Mouse (Mus musculus): ENCODE measurements at regions not wholly inside any gene's neighbourhood (a gene's known extent, or its start where the extent isn't known, plus 50 kb on each side); places are given as distances from the start of the nearest gene placed in this dataset.

DNA sequence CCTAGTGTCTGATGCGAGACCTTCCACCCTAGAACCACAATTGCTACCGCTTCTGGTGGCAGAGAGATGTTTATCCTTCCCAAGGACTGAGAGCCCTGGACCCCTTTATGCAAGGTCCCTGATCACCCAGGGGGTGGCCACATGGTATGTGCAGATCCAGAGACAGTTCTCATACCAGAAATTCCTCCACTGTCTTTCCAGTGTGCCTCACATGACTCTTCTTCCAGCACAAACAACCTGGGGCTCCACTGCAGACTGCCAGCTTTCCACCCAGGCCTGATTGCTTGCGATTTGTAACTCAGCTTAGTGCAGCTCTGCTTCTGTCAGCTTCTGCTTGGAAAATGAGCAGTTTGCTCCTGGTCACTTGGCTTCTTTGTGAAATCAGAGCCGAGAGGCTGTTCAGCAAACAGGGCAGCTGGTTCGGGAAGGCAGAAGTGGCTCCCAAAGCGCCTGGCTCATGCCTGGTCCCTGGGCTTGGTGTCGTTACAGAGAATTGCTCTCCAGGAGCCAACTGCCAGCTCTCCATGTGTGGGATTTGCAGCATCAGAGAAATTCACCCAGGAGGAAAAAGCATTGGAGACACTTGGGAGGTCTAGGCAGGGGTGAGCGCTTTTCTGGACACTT lies 174.9 kb upstream of the Lef1 start:
- H3K36me3 ChIP-seq = no peaks in the 10 kb centered on the region
- ATAC-seq (ENCODE audit: insufficient number of reproducible peaks, insufficient read depth, low FRiP score, low TSS enrichment) = no peak
- peak overlapping the region; percentile 48; the same call in 1 of the 2 replicates for H3K27ac ChIP-seq
- WGBS = 51% methylated on average over 8 of the region's 8 CpGs
- H3K4me3 ChIP-seq = no peak overlapping the region
- no peak overlapping the region for H3K9ac ChIP-seq
- no peak overlapping the region for H3K4me2 ChIP-seq (replicated peaks)
- no peaks in the 10 kb centered on the region for H3K9me3 ChIP-seq
- H3K27me3 ChIP-seq = no peaks in the 10 kb centered on the region
- H3K4me1 ChIP-seq = peaks cover 13% of the 10 kb centered on the region

DNA sequence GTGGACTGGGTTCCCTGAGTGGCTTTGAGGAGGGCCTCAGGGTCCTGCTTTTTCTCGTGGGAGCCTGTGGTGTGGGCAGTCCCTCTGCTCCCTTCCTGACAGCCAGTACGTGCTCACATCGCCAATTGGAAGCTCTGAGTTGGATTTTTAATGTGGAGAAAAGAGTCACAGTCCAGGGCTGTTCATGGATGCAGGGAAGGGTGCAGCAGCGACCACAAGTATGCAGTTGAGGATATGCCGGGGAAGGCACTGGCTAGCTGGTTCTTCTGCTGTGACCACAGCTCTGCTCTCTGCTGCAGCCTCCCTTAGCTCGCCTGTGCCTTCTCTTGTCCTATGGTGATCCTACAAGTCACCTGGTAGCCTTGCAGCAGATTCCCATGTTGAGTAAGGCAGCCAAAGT lies 177.5 kb upstream of the Lef1 start:
- H3K27ac ChIP-seq = no peak overlapping the region
- WGBS = 71% methylated on average over 6 of the region's 6 CpGs
- peaks cover 13% of the 10 kb centered on the region for H3K4me1 ChIP-seq

GRCm38 (mm10) chr3:130932226-130932625 lies 178.0 kb upstream of the Lef1 start:
- Histone ChIP-seq H3K4me3 (no peak overlapping the region), H3K4me1 (peaks cover 13% of the 10 kb centered on the region), H3K36me3 (no peaks in the 10 kb centered on the region), H3K9me3 (no peaks in the 10 kb centered on the region), H3K4me2 (replicated peaks) (no peak overlapping the region), H3K27ac (no peak overlapping the region), H3K9ac (no peak overlapping the region), H3K27me3 (no peaks in the 10 kb centered on the region)
- ATAC-seq (ENCODE audit: insufficient number of reproducible peaks, insufficient read depth, low FRiP score, low TSS enrichment) = no peak
- WGBS = 79% methylated on average over 5 of the region's 5 CpGs

More for the DNA sequence above, 177.5 kb upstream of the Lef1 start:
- no peaks in the 10 kb centered on the region for H3K27me3 ChIP-seq
- no peaks in the 10 kb centered on the region for H3K9me3 ChIP-seq
- no peak overlapping the region for H3K4me3 ChIP-seq
- no peaks in the 10 kb centered on the region for H3K36me3 ChIP-seq
- no peak overlapping the region for H3K9ac ChIP-seq
- no peak overlapping the region for H3K4me2 ChIP-seq (replicated peaks)
- ATAC-seq (ENCODE audit: insufficient number of reproducible peaks, insufficient read depth, low FRiP score, low TSS enrichment) = no peak

DNA sequence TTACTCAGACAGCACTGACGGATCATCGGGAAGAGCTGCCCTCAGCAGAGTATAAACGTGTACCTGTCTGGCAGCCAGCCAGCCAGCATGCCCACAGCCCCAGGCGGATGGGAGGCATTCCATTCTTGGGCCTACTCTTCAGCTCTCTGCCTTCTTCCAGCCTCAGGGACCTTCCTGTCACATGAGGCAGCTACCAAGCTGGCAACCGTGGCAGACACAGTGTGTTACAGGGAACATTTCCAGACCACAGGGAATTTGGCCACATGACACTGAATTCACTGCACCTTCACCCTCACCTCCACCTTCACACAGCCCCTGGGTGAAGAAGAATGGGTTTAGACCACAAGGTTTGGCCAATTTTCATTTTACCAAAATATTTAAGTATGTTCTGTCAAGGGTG lies 185.3 kb upstream of the Lef1 start:
- Histone ChIP-seq H3K36me3 (no peaks in the 10 kb centered on the region), H3K27ac (no peak overlapping the region), H3K27me3 (no peaks in the 10 kb centered on the region), H3K9ac (no peak overlapping the region), H3K4me1 (peaks cover 14% of the 10 kb centered on the region; the same call in 1 of the 2 replicates), H3K4me3 (no peak overlapping the region), H3K4me2 (replicated peaks) (no peak overlapping the region), H3K9me3 (no peaks in the 10 kb centered on the region)
- no peak for ATAC-seq (ENCODE audit: insufficient number of reproducible peaks, insufficient read depth, low FRiP score, low TSS enrichment)
- 57% methylated on average over 5 of the region's 5 CpGs for WGBS

DNA sequence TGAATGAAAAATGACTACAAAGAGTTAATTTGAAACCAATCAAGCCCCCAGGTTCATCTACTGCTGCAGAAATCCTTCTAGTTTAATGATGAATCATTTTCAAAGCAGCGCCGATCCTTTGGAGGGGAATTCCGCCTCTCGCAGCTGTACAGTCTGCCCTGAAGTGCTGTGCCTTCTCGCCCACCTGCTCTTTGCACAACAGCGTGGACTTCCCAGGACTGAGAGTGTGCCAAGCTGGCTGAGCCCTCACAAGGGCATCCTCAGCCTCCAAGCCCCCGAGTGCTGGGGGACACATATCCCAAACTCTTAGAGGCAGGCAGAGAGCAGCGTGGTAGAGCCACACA lies 186.7 kb upstream of the Lef1 start:
- Histone ChIP-seq H3K4me2 (replicated peaks) (peak overlapping the region; percentile 43), H3K27me3 (no peaks in the 10 kb centered on the region), H3K36me3 (no peaks in the 10 kb centered on the region), H3K4me1 (peaks cover 14% of the 10 kb centered on the region; the same call in 1 of the 2 replicates), H3K9me3 (no peaks in the 10 kb centered on the region), H3K4me3 (0 out of 2 replicates have a peak overlapping the region, but pooled peaks have one; percentile 12), H3K27ac (peak overlapping the region; percentile 73), H3K9ac (no peak overlapping the region)
- WGBS = 25% methylated on average over 8 of the region's 8 CpGs
- 0 out of 2 replicates have a peak, but pooled peaks have one; percentile 52 for ATAC-seq (ENCODE audit: insufficient number of reproducible peaks, insufficient read depth, low FRiP score, low TSS enrichment)

- Histone ChIP-seq H3K27me3 (no peaks in the 10 kb centered on the region), H3K9me3 (no peaks in the 10 kb centered on the region), H3K4me1 (peaks cover 14% of the 10 kb centered on the region; the same call in 1 of the 2 replicates), H3K4me3 (peak overlapping the region; percentile 12; the same call in 1 of the 2 replicates), H3K9ac (no peak overlapping the region), H3K36me3 (no peaks in the 10 kb centered on the region), H3K4me2 (replicated peaks) (peak overlapping the region; percentile 43), H3K27ac (peak overlapping the region; percentile 67)
- 10% methylated on average over 23 of the region's 23 CpGs for WGBS
- peak; percentile 67; the same call in 1 of the 2 replicates for ATAC-seq (ENCODE audit: insufficient number of reproducible peaks, insufficient read depth, low FRiP score, low TSS enrichment)
Measured at GRCm38 (mm10) chr3:130922812-130923614, 187.3 kb upstream of the Lef1 start.

DNA sequence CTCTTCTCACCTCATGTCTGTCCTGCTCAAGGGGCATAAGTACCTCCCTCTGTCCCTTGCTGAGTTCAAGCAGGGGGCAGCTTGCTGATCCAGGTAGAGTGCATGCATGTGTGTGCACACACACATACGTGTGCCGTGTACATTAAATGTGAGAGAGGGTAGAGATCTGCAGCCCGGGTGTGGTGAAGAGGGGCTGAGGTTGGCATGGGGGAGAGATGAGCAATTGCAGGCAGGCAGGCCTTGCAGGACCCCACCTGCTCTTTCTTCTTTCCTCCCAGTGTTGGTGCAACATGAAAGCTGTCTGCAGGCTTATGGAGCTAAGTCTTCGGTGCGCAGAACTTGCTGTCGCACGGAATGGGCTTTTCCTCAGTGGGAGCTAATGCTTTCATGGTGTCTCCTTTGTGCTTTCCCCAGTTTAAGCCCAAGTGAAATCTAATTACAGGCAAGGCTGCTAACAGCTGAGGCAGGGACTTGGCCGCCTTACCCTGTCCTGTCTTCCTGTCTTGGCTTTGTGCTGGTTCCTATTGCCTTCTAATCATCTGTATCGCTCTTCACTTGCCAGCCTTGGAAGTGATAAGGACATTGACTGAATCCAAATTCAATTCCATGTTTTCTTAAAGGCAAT lies 188.5 kb upstream of the Lef1 start:
- Histone ChIP-seq H3K4me3 (no peak overlapping the region), H3K4me1 (peaks cover 14% of the 10 kb centered on the region; the same call in 1 of the 2 replicates), H3K36me3 (no peaks in the 10 kb centered on the region), H3K9me3 (no peaks in the 10 kb centered on the region), H3K9ac (no peak overlapping the region), H3K27me3 (no peaks in the 10 kb centered on the region), H3K27ac (no peak overlapping the region), H3K4me2 (replicated peaks) (no peak overlapping the region)
- WGBS = 75% methylated on average over 9 of the region's 9 CpGs
- no peak for ATAC-seq (ENCODE audit: insufficient number of reproducible peaks, insufficient read depth, low FRiP score, low TSS enrichment)

DNA sequence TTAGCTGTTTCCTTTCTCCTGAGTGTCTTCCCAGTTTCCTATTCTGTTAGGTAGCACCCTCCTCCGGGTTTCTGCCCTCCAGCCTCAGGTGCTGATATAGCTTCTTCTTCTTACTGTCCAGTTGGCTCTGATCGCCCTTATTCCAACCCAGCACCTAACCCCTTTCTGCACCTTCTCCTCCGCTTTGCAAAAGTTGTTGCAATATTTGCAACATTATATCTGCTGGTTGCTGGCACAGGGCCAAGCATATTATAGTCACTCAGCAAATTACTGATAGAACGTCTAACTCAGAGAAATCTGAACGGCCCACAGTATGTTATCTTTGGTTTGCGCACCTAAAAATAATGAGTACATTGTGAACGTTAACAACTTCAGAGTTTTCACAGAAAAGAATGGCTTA lies 183.6 kb upstream of the Rpl34 start:
- no peaks in the 10 kb centered on the region for H3K36me3 ChIP-seq
- no peak overlapping the region for H3K4me3 ChIP-seq
- ATAC-seq (ENCODE audit: insufficient number of reproducible peaks, insufficient read depth, low FRiP score, low TSS enrichment) = no peak
- H3K27ac ChIP-seq = no peak overlapping the region
- 0 out of 2 replicates have a peak, but pooled peaks cover 5% of the 10 kb centered on the region for H3K4me1 ChIP-seq
- no peaks in the 10 kb centered on the region for H3K27me3 ChIP-seq
- no peaks in the 10 kb centered on the region for H3K9me3 ChIP-seq
- H3K9ac ChIP-seq = no peak overlapping the region
- WGBS = 73% methylated on average over 7 of the region's 7 CpGs
- no peak overlapping the region for H3K4me2 ChIP-seq (replicated peaks)

- H3K27ac ChIP-seq = no peak overlapping the region
- H3K36me3 ChIP-seq = no peaks in the 10 kb centered on the region
- no peaks in the 10 kb centered on the region for H3K27me3 ChIP-seq
- H3K9ac ChIP-seq = no peak overlapping the region
- H3K4me3 ChIP-seq = no peak overlapping the region
- H3K9me3 ChIP-seq = no peaks in the 10 kb centered on the region
- WGBS = 65% methylated on average over 8 of the region's 8 CpGs
- no peak for ATAC-seq (ENCODE audit: insufficient number of reproducible peaks, insufficient read depth, low FRiP score, low TSS enrichment)
- H3K4me2 ChIP-seq (replicated peaks) = no peak overlapping the region
- H3K4me1 ChIP-seq = peaks cover 31% of the 10 kb centered on the region
Measured at GRCm38 (mm10) chr3:130905101-130905500, 174.9 kb upstream of the Rpl34 start.

DNA sequence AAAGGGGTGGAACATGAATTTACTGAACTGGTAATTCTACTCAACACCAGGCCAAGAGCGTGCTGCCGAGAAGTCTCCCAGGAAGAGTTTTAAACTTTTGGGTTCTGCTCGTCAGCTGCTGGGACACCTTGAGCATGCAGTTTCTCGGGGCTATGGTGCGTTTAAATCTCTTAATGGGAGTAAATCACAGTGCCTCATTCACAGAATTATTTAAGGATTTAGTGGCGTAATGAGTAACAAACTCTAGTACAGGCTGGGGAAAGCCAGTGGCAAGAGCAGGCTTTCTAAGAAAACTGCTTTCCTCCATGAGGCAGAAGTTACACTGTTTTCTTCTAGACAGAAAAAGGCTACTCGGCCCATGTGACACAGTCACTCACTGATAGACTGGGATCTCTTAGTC lies 173.1 kb upstream of the Rpl34 start:
- Histone ChIP-seq H3K9me3 (no peaks in the 10 kb centered on the region), H3K9ac (no peak overlapping the region), H3K4me1 (peaks cover 37% of the 10 kb centered on the region), H3K4me3 (no peak overlapping the region), H3K36me3 (no peaks in the 10 kb centered on the region), H3K27me3 (no peaks in the 10 kb centered on the region), H3K4me2 (replicated peaks) (no peak overlapping the region), H3K27ac (no peak overlapping the region)
- WGBS = 76% methylated on average over 7 of the region's 7 CpGs
- no peak for ATAC-seq (ENCODE audit: insufficient number of reproducible peaks, insufficient read depth, low FRiP score, low TSS enrichment)

GRCm38 (mm10) chr3:130902376-130902775 lies 172.2 kb upstream of the Rpl34 start:
- H3K27me3 ChIP-seq = no peaks in the 10 kb centered on the region
- H3K9ac ChIP-seq = no peak overlapping the region
- H3K36me3 ChIP-seq = no peaks in the 10 kb centered on the region
- H3K4me1 ChIP-seq = peaks cover 37% of the 10 kb centered on the region
- H3K27ac ChIP-seq = no peak overlapping the region
- no peak for ATAC-seq (ENCODE audit: insufficient number of reproducible peaks, insufficient read depth, low FRiP score, low TSS enrichment)
- H3K4me3 ChIP-seq = no peak overlapping the region
- WGBS = 84% methylated on average over 7 of the region's 7 CpGs
- H3K9me3 ChIP-seq = no peaks in the 10 kb centered on the region
- no peak overlapping the region for H3K4me2 ChIP-seq (replicated peaks)
